Mouse (Mus musculus) neural tube, embryonic 11.5 days (tissue): ENCODE measurements at regions not wholly inside any gene's neighbourhood (a gene's known extent, or its start where the extent isn't known, plus 50 kb on each side); places are given as distances from the start of the nearest gene placed in this dataset.

Experiments used
- ATAC-seq: fragments of 200-750 bp; cut with Nextera tagmentation; 2 replicates; pipeline ENCODE4 v1.8.0; 2017; ENCODE audit warnings: moderate number of reproducible peaks, mild to moderate bottlenecking, moderate TSS enrichment, moderate library complexity; ENCODE audit not compliant: insufficient read depth, low FRiP score, low TSS enrichment
- DNase-seq: peaks from one replicate; pipeline ENCODE4 v3.0.0-alpha.2; 2015; ENCODE audit warnings: low spot score
- H3K27ac ChIP-seq: fragments of 300-500 bp; sonication (generic); 2 replicates; pipeline ENCODE4 v1.5.1; 2014; ENCODE audit warnings: low read depth, mild to moderate bottlenecking, low read length
- H3K27me3 ChIP-seq: fragments of 300-500 bp; sonication (generic); 2 replicates; pipeline ENCODE4 v1.6.1; 2014; ENCODE audit warnings: mild to moderate bottlenecking, low read length, mixed read lengths; ENCODE audit not compliant: control insufficient read depth, insufficient read depth
- H3K36me3 ChIP-seq: fragments of 300-500 bp; sonication (generic); 2 replicates; pipeline ENCODE4 v1.6.1; 2014; ENCODE audit warnings: mild to moderate bottlenecking, low read length, moderate library complexity, mixed read lengths; ENCODE audit not compliant: control insufficient read depth, insufficient read depth
- H3K4me1 ChIP-seq: fragments of 300-500 bp; sonication (generic); 2 replicates; pipeline ENCODE4 v1.6.1; 2014; ENCODE audit warnings: low read length, mixed read lengths; ENCODE audit not compliant: control insufficient read depth, insufficient read depth
- H3K4me2 ChIP-seq: fragments of 300-500 bp; sonication (generic); 2 replicates; pipeline ENCODE4 v1.6.1; 2014; ENCODE audit warnings: low read depth, mild to moderate bottlenecking, moderate library complexity
- H3K4me3 ChIP-seq: fragments of 300-500 bp; sonication (generic); 2 replicates; pipeline ENCODE4 v1.5.1; 2014; ENCODE audit warnings: low read depth, low read length
- H3K9ac ChIP-seq: fragments of 300-500 bp; sonication (generic); 2 replicates; pipeline ENCODE4 v1.6.1; 2014; ENCODE audit warnings: mild to moderate bottlenecking, low read length
- H3K9me3 ChIP-seq: fragments of 300-500 bp; sonication (generic); 2 replicates; pipeline ENCODE4 v1.6.1; 2016; ENCODE audit warnings: low read length; ENCODE audit not compliant: control insufficient read depth
- WGBS: fragments of 180-500 bp; shearing (Covaris S2); extraction: QIAGEN DNeasy Blood & Tissue Kit; methylation state at CpG from one replicate; pipeline ENCODE4 v1.1.7; 2014; 5-methylcytosine and 5-hydroxymethylcytosine counted together

DNA sequence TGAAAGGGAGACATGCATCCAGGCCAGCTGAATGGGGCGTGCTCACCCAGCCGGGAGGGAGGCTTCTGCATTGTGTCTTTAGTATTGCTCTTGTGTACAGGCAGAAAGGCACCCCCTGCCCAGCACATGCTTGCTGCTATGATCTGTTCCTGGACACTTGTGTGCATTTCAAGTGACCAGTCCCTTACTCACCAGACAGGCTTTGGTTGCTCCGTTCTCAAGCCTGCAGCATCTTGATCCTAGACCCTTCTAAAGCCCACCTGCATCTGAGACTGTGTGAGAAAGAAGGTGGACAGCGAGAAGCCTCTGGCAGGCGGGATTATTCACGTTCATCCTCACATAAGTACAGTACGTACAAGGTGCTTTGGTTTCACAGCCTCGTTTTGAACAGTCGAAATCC lies 336.5 kb upstream of the Sall1 start:
- Histone ChIP-seq H3K36me3 (no peaks in the 10 kb centered on the region), H3K4me2 (no peak overlapping the region), H3K9me3 (no peaks in the 10 kb centered on the region), H3K4me3 (no peak overlapping the region), H3K4me1 (peaks cover 16% of the 10 kb centered on the region), H3K27me3 (no peaks in the 10 kb centered on the region), H3K9ac (no peak overlapping the region), H3K27ac (no peak overlapping the region)
- DNase-seq (no peak), ATAC-seq (no peak)
- 76% methylated on average over 9 of the region's 9 CpGs for WGBS

- no peak overlapping the region for H3K27ac ChIP-seq
- DNase-seq (no peak), ATAC-seq (no peak)
- no peaks in the 10 kb centered on the region for H3K36me3 ChIP-seq
- no peak overlapping the region for H3K9ac ChIP-seq
- no peak overlapping the region for H3K4me3 ChIP-seq
- 94% methylated on average over 3 of the region's 3 CpGs for WGBS
- H3K4me1 ChIP-seq: no peaks in the 10 kb centered on the region
- no peak overlapping the region for H3K4me2 ChIP-seq
- H3K27me3 ChIP-seq: no peaks in the 10 kb centered on the region
- no peaks in the 10 kb centered on the region for H3K9me3 ChIP-seq
These were observed 328.8 kb upstream of the Sall1 start for GRCm38 (mm10) chr8:89372761-89373160.

DNA sequence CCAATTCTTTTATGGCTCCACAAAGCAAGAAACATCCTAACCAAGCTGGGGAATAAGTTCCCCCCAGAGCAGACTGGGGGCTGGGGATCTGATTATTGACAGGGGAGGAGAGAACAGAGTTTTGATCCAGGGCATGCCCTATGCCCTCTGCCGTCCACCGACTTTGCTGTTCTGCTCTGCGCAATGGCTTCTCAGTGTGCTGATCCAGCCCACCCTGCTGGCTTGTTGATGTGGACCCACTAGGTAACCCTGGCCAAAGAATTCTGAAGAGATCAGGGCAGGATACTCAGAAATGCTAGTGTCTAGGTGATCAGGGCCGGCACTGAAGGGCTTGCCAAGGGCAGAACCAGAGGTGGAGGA lies 327.8 kb upstream of the Sall1 start:
- ATAC-seq (no peak), DNase-seq (no peak)
- Histone ChIP-seq H3K36me3 (no peaks in the 10 kb centered on the region), H3K9ac (no peak overlapping the region), H3K4me1 (no peaks in the 10 kb centered on the region), H3K9me3 (no peaks in the 10 kb centered on the region), H3K4me3 (no peak overlapping the region), H3K27me3 (no peaks in the 10 kb centered on the region), H3K27ac (no peak overlapping the region), H3K4me2 (no peak overlapping the region)
- WGBS: 37% methylated on average over 4 of the region's 4 CpGs

DNA sequence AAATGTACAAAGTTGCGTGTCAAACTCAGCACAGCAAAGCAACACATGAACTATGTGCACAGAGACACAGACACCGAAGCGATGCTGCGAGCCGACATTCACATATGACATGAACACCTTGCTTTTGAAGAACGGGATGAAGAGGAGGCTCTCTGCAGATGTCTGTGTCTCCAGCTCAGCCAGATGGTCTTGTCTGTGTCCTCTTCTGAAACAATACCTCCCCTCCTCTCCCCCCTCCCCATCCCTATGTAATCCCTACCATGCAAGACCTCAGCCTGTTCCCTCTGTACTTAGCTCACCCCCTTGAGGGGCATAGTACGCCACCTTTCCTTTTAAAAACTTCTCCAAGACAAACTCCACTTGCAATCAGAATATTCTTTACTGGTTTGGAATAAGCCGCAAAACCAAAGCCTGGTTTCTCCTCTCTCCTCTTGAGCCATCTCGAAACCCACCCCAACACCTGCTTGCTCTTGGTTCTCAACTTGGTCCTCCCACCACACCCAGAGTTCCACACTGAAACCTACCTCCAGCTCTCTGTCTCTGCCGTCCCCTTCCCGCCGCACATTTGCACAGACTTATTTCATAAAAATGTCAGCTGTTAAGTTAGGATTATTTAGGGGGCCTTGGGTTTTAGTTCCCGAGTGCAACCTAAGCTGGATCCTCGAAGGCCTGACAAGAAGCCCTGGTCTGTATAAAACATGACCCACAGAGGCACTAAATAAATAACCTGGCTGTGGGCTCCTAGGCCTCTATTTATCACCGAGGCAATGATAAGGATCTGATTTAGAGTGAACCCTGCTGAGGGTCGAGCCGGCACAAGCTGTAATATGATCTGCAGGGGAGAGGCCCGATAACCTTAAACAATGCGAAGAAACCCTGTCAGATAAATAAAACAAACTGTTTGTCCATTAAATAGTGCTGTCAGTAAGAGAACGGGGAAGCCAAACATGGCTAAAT lies 327.1 kb upstream of the Sall1 start:
- H3K4me1 ChIP-seq: no peaks in the 10 kb centered on the region
- no peak overlapping the region for H3K4me2 ChIP-seq
- H3K4me3 ChIP-seq: no peak overlapping the region
- ATAC-seq (no peak), DNase-seq (no peak)
- no peaks in the 10 kb centered on the region for H3K27me3 ChIP-seq
- H3K9ac ChIP-seq: no peak overlapping the region
- no peaks in the 10 kb centered on the region for H3K36me3 ChIP-seq
- H3K9me3 ChIP-seq: no peaks in the 10 kb centered on the region
- 50% methylated on average over 20 of the region's 20 CpGs for WGBS
- no peak overlapping the region for H3K27ac ChIP-seq

DNA sequence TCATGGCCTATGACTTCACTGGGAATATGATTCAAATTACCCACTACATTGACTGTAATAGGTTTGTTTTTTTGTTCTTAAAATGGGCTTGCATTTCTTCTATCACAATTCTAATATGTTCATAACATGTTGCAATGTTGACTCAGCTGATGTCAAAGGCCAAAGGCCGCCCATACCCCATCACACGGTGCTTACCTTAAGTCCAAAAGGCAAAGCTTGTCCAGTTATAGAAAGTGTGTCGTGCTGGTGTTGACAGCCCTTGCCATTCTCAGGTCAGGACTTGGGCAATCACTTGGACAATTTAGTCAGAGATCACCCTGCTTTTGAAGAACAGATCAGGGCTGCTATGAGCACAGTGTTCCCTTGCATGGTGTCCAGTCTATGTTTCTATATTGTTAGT lies 321.5 kb upstream of the Sall1 start:
- Histone ChIP-seq H3K4me3 (no peak overlapping the region), H3K27ac (no peak overlapping the region), H3K4me2 (no peak overlapping the region), H3K4me1 (no peaks in the 10 kb centered on the region), H3K9ac (no peak overlapping the region), H3K9me3 (no peaks in the 10 kb centered on the region), H3K27me3 (no peaks in the 10 kb centered on the region), H3K36me3 (no peaks in the 10 kb centered on the region)
- no peak for DNase-seq
- no peak for ATAC-seq
- WGBS: 85% methylated on average over 3 of the region's 3 CpGs

GRCm38 (mm10) chr8:89358411-89358810 lies 314.4 kb upstream of the Sall1 start:
- H3K36me3 ChIP-seq: no peaks in the 10 kb centered on the region
- DNase-seq (no peak), ATAC-seq (no peak)
- H3K4me2 ChIP-seq: no peak overlapping the region
- H3K27ac ChIP-seq: no peak overlapping the region
- H3K27me3 ChIP-seq: no peaks in the 10 kb centered on the region
- H3K4me3 ChIP-seq: no peak overlapping the region
- no peak overlapping the region for H3K9ac ChIP-seq
- WGBS: 86% methylated on average over 4 of the region's 4 CpGs
- H3K4me1 ChIP-seq: no peaks in the 10 kb centered on the region
- no peaks in the 10 kb centered on the region for H3K9me3 ChIP-seq

GRCm38 (mm10) chr8:89345547-89345946 lies 301.6 kb upstream of the Sall1 start:
- WGBS: 81% methylated on average over 3 of the region's 3 CpGs
- H3K9ac ChIP-seq: no peak overlapping the region
- no peaks in the 10 kb centered on the region for H3K27me3 ChIP-seq
- no peak for DNase-seq
- H3K27ac ChIP-seq: no peak overlapping the region
- H3K36me3 ChIP-seq: no peaks in the 10 kb centered on the region
- no peak overlapping the region for H3K4me2 ChIP-seq
- H3K4me1 ChIP-seq: no peaks in the 10 kb centered on the region
- no peaks in the 10 kb centered on the region for H3K9me3 ChIP-seq
- no peak for ATAC-seq
- no peak overlapping the region for H3K4me3 ChIP-seq

GRCm38 (mm10) chr8:89341686-89342085 lies 297.7 kb upstream of the Sall1 start:
- DNase-seq: no peak

GRCm38 (mm10) chr8:89335416-89335815 lies 291.5 kb upstream of the Sall1 start:
- H3K27me3 ChIP-seq: no peaks in the 10 kb centered on the region
- no peak overlapping the region for H3K27ac ChIP-seq
- H3K4me2 ChIP-seq: no peak overlapping the region
- H3K36me3 ChIP-seq: no peaks in the 10 kb centered on the region
- ATAC-seq: no peak
- no peaks in the 10 kb centered on the region for H3K4me1 ChIP-seq
- H3K4me3 ChIP-seq: no peak overlapping the region
- 89% methylated on average over 2 of the region's 2 CpGs for WGBS
- DNase-seq: no peak
- no peaks in the 10 kb centered on the region for H3K9me3 ChIP-seq
- H3K9ac ChIP-seq: no peak overlapping the region

More at GRCm38 (mm10) chr8:89341686-89342085, 297.7 kb upstream of the Sall1 start:
- no peaks in the 10 kb centered on the region for H3K36me3 ChIP-seq
- H3K9ac ChIP-seq: no peak overlapping the region
- H3K4me3 ChIP-seq: no peak overlapping the region
- H3K27me3 ChIP-seq: no peaks in the 10 kb centered on the region
- no peak overlapping the region for H3K27ac ChIP-seq
- no peaks in the 10 kb centered on the region for H3K4me1 ChIP-seq
- no peak overlapping the region for H3K4me2 ChIP-seq
- no peaks in the 10 kb centered on the region for H3K9me3 ChIP-seq
- 87% methylated on average over 5 of the region's 5 CpGs for WGBS
- ATAC-seq: no peak
